Mouse (Mus musculus): ENCODE data around the gene Cst13.
"Not testable (repeated sequence)": the region's sequence is repeated elsewhere in the genome, so short reads cannot be mapped to it uniquely, and the experiment has no call there.

Gene Cst13

GRCm38 (mm10) chr2:148819909-148820308, at the start of gene Cst13:
Cst13 (plus strand) TSS chr2:148820081.
- DNase-seq, result no peak

- DNase-seq, result not testable (repeated sequence)
Measured at GRCm38 (mm10) chr2:148771397-148771796, 48.5 kb upstream of the Cst13 start, which contains the start of gene Cst11. Cst11 (minus strand) TSS chr2:148771497.

- no peak for DNase-seq
Measured at GRCm38 (mm10) chr2:148781709-148782108, 38.2 kb upstream of the Cst13 start, which contains the start of gene 8030411F24Rik. 8030411F24Rik (plus strand) TSS chr2:148782009.

GRCm38 (mm10) chr2:148789142-148789541, 30.7 kb upstream of the Cst13 start, which contains the start of gene Cst12:
Cst12 (plus strand) TSS chr2:148789361.
- DNase-seq, result no peak

- no peak for DNase-seq
Measured at GRCm38 (mm10) chr2:148798485-148798884, 21.4 kb upstream of the Cst13 start, which contains the start of gene Cst8. Cst8 (plus strand) TSS chr2:148798785.

- no peak for DNase-seq
Measured at GRCm38 (mm10) chr2:148801491-148801921, 18.4 kb upstream of the Cst13 start.

GRCm38 (mm10) chr2:148806696-148807095, 13.2 kb upstream of the Cst13 start:
- DNase-seq, result no peak

GRCm38 (mm10) chr2:148825986-148826385, 6.1 kb downstream of the Cst13 start:
- no peak for DNase-seq

GRCm38 (mm10) chr2:148834912-148835311, 15.0 kb downstream of the Cst13 start, which contains the start of gene Cst9:
Cst9 (plus strand) TSS chr2:148835147.
- DNase-seq, result no peak

GRCm38 (mm10) chr2:148838075-148838777, 18.3 kb downstream of the Cst13 start:
- no peak for DNase-seq

GRCm38 (mm10) chr2:148839224-148839623, 19.3 kb downstream of the Cst13 start:
- no peak for DNase-seq

GRCm38 (mm10) chr2:148851116-148851906, 31.4 kb downstream of the Cst13 start:
- peak; percentile 43 for DNase-seq

GRCm38 (mm10) chr2:148856630-148857400, 36.9 kb downstream of the Cst13 start:
- no peak for DNase-seq

- no peak for DNase-seq
Measured at GRCm38 (mm10) chr2:148857506-148857905, 37.6 kb downstream of the Cst13 start.

GRCm38 (mm10) chr2:148860993-148861392, 41.1 kb downstream of the Cst13 start:
- DNase-seq, result no peak

- no peak for DNase-seq
Measured at GRCm38 (mm10) chr2:148861693-148862092, 41.8 kb downstream of the Cst13 start.

GRCm38 (mm10) chr2:148864966-148865365, 45.1 kb downstream of the Cst13 start, which contains the start of gene 9230104L09Rik:
9230104L09Rik (minus strand) TSS chr2:148865038.
- no peak for DNase-seq

- DNase-seq, result no peak
Measured at GRCm38 (mm10) chr2:148868959-148869358, 49.1 kb downstream of the Cst13 start.

- DNase-seq, result no peak
Measured at GRCm38 (mm10) chr2:148870526-148870925, 50.6 kb downstream of the Cst13 start.

GRCm38 (mm10) chr2:148872860-148873259, 53.0 kb downstream of the Cst13 start:
- DNase-seq, result no peak

- DNase-seq, result no peak
Measured at GRCm38 (mm10) chr2:148874224-148874616, 54.3 kb downstream of the Cst13 start.

- DNase-seq, result no peak
Measured at GRCm38 (mm10) chr2:148874617-148875334, 54.9 kb downstream of the Cst13 start.
